Comparison of ENCODE assay signal across 20 mouse cellular contexts in the genomic region with DNA sequence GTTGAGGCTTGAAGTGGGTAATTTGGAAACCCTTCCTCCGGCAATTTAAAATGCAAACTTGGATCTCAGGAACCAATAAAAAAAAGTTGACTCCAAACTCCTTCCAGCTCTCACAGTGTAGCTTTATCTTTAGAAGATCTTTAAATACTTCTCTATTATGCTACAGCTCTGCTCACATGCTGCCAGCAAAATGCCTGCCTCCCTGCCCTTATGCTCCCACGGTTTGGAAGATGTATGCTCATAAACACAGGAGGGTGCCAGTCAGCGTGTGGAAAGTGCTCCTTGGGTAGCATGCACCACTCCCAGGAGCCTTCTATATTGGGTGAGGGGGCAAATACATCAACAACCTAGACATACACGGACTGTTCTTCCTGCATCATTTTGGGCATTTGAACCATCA.
"Had no signal": no experiment of that assay in that cellular context is flagged by ENCODE, and none has a peak within 500 bp of the region (broad histone marks: within the 10 kb centered on the region; RNA-seq: fewer than 3 reads in every experiment).

No protein-coding gene starts in this region.

- H3K4me1 ChIP-seq: liver, embryonic 12.5 days; liver, embryonic 15.5 days; neural tube, embryonic 13.5 days had no signal

- H3K9ac ChIP-seq: limb, embryonic 13.5 days; liver, embryonic 12.5 days; liver, embryonic 15.5 days; neural tube, embryonic 13.5 days had no signal

- DNase-seq: kidney, adult 8-10 months; kidney, postnatal 14 days; kidney, postnatal 4 days; liver; lung, adult 2 months; lung, postnatal 14 days; lung, postnatal 4 days; midbrain, embryonic 14.5 days; retina, postnatal 1 day; thymus, adult 2 months; thymus, postnatal 14 days had no signal

- H3K4me2 ChIP-seq: limb, embryonic 13.5 days; liver, embryonic 12.5 days; liver, embryonic 15.5 days; midbrain, embryonic 11.5 days; neural tube, embryonic 13.5 days had no signal

- H3K4me3 ChIP-seq: limb, embryonic 10.5 days; limb, embryonic 13.5 days; liver, embryonic 12.5 days; liver, embryonic 15.5 days; neural tube, embryonic 13.5 days had no signal

- H3K27ac ChIP-seq: limb, embryonic 10.5 days; limb, embryonic 13.5 days; liver, embryonic 12.5 days; liver, embryonic 15.5 days; neural tube, embryonic 13.5 days; stomach, postnatal 0 days had no signal

- H3K27me3 ChIP-seq: limb, embryonic 13.5 days; liver, embryonic 12.5 days; liver, embryonic 15.5 days; neural tube, embryonic 13.5 days had no signal

- ATAC-seq: inflammation-experienced regulatory T-cells, adult 6 months; intestine, postnatal 0 days; liver, embryonic 12.5 days had no signal

- H3K9me3 ChIP-seq: limb, embryonic 10.5 days; limb, embryonic 13.5 days; liver, embryonic 12.5 days; liver, embryonic 15.5 days; neural tube, embryonic 13.5 days had no signal

- H3K36me3 ChIP-seq: limb, embryonic 10.5 days; limb, embryonic 13.5 days; liver, embryonic 12.5 days; liver, embryonic 15.5 days; neural tube, embryonic 13.5 days had no signal
